Mouse (Mus musculus): ENCODE data around the gene Zbtb11. TPM values are rescaled to one million over a fixed set of nuclear protein-coding genes. Genes with fewer than 3 reads are reported as not detected.

Gene Zbtb11
- polyA plus RNA-seq (2012; rRNA removed), result 0.74 and 0.95 TPM in 2 replicates

GRCm38 (mm10) chr16:55973431-55974255 is at the start of gene Zbtb11:
Zbtb11 (plus strand) TSS chr16:55973883.

GRCm38 (mm10) chr16:55934453-55935037 is 39.1 kb upstream of the Zbtb11 start, which contains the start of gene Cep97:
Cep97 (minus strand) TSS chr16:55934855.

GRCm38 (mm10) chr16:55966212-55966871 is 7.3 kb upstream of the Zbtb11 start, which contains the start of gene Rpl24:
Rpl24 (plus strand) TSS chr16:55966275.

GRCm38 (mm10) chr16:56029661-56030082 is 56.0 kb downstream of the Zbtb11 start, which contains the start of gene Pcnp:
Pcnp (minus strand) TSS chr16:56029739.

GRCm38 (mm10) chr16:56037138-56038010 is 63.7 kb downstream of the Zbtb11 start, which contains the start of gene Trmt10c:
Trmt10c (minus strand) TSS chr16:56037819.

GRCm38 (mm10) chr16:56048038-56048437 is 74.4 kb downstream of the Zbtb11 start, which contains the start of gene Senp7:
Senp7 (plus strand) TSS chr16:56048338.

Other genes starting within 250 kb of the Zbtb11 start
- gene Nfkbiz, start 135.0 kb upstream of the Zbtb11 start, polyA plus RNA-seq (2012; rRNA removed), result 16.7 and 22.8 TPM in 2 replicates
- gene Nxpe3, start 78.6 kb upstream of the Zbtb11 start, polyA plus RNA-seq (2012; rRNA removed), result 0.03 and 0.04 TPM in 2 replicates
- gene Cep97, start 39.0 kb upstream of the Zbtb11 start, polyA plus RNA-seq (2012; rRNA removed), result 0.04 and 0.09 TPM in 2 replicates
- 1.6 and 7.1 TPM in 2 replicates for gene Rpl24, start 7.6 kb upstream of the Zbtb11 start, polyA plus RNA-seq (2012; rRNA removed)
- 0.99 and 1.5 TPM in 2 replicates for gene Pcnp, start 55.9 kb downstream of the Zbtb11 start, polyA plus RNA-seq (2012; rRNA removed)
- 1.4 and 2.4 TPM in 2 replicates for gene Trmt10c, start 63.9 kb downstream of the Zbtb11 start, polyA plus RNA-seq (2012; rRNA removed)
- gene Senp7, start 74.5 kb downstream of the Zbtb11 start, polyA plus RNA-seq (2012; rRNA removed), result 0.11 and 0.36 TPM in 2 replicates
- gene Impg2, start 230.4 kb downstream of the Zbtb11 start, polyA plus RNA-seq (2012; rRNA removed), result 0.03 TPM in 1 of 2 replicates, not detected in the other